Mouse (Mus musculus) myocyte (in vitro differentiated cells): ENCODE results near the gene Usp33.

Experiments used
- E2F4 ChIP-seq: IDR thresholded peaks from one replicate; pipeline ENCODE4 v1.6.1; 2011; ENCODE audit warnings: mild to moderate bottlenecking, control low read depth, moderate library complexity; ENCODE audit not compliant: insufficient read depth
- MYOG ChIP-seq, 3 experiments: IDR thresholded peaks; one replicate each; pipeline ENCODE4 v1.6.1; 2011; ENCODE audit warnings: control low read depth in 2 of 3, low read depth in 2 of 3, mild to moderate bottlenecking in 2 of 3; ENCODE audit not compliant: insufficient read length in 2 of 3, control insufficient read depth in 1 of 3, insufficient read depth in 1 of 3

DNA sequence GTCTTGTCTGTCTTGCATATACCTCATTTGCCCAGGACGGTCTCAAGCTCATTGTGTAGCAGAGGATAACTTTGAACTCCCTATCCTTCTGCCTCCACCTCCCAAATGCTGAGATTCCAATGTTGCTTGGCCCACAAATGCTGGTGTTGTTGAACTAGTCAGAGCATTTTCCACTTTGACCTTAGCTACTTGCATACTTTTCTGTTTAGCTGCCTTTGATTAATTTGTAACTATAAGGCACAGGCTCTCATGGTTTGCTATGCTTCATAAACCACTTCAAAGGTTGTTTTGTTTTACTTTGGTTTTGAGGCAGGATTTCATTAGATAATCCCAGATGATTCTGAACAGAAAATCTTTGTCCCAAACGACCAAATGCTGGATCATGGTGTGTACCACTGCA lies 57.5 kb downstream of the Usp33 start:
- TF ChIP-seq E2F4 (no peak), MYOG (IDR thresholded peaks at IDR 0.05; ENCODE audit: control insufficient read depth in 1 of 3, insufficient read depth in 1 of 3, insufficient read length in 2 of 3, low read depth in 2 of 3) (no peak)
